Mouse (Mus musculus): ENCODE results near the gene Ppp1r13b. TPM values are rescaled to one million over a fixed set of nuclear protein-coding genes. Genes with fewer than 3 reads are reported as not detected.

Ppp1r13b gene
- 25.8 and 34.7 TPM in 2 replicates for total RNA-seq (2017)

DNA sequence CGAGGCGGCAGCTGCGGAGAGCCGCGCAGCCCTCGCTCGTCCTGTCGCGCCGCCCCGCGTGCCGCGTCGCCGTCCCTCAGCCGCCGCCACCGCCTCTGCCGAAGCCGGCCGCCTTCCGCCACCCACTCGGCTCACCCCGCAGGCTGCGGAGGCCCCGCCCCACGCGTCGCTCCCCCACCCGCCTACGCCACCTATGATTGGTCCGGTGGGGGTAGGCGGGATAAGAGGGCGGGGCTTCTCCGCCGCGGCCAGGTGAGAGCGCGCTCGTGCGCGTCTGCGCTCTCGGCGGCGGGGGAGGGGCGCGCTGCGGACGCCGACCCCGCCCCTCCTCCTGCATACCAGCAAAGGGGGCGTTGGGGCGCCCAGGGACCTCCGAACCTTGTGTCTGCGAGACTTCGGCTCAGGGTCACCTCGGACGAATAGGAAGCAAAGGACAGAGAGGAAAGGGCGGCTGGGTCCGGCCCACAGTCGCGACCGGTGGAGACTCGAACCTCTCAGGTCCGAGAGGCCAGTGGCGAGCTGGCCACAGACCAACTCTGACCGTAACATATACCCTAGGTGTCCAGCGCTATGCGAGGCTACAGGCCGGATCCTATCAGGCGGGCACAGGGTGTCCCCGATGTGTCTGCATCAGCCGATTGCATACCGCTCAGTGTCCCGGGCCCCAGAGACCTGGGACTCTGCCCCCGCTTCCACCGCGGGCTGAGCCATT is at the start of gene Ppp1r13b:
TSS of gene Ppp1r13b (minus strand) at position 141 of the 712 bp plus-strand sequence.
- peak; percentile 86 to 92 for ATAC-seq (replicated peaks in 1 of 2; ENCODE audit: insufficient read depth in 1 of 2, low FRiP score in 2 of 2, low TSS enrichment in 1 of 2, low read depth in 1 of 2, poor library complexity in 2 of 2, severe bottlenecking in 2 of 2)

GRCm38 (mm10) chr12:111956173-111956572 is 48.3 kb upstream of the Ppp1r13b start:
- no peak for ATAC-seq (replicated peaks in 1 of 2; ENCODE audit: insufficient read depth in 1 of 2, low FRiP score in 2 of 2, low TSS enrichment in 1 of 2, low read depth in 1 of 2, poor library complexity in 2 of 2, severe bottlenecking in 2 of 2)

DNA sequence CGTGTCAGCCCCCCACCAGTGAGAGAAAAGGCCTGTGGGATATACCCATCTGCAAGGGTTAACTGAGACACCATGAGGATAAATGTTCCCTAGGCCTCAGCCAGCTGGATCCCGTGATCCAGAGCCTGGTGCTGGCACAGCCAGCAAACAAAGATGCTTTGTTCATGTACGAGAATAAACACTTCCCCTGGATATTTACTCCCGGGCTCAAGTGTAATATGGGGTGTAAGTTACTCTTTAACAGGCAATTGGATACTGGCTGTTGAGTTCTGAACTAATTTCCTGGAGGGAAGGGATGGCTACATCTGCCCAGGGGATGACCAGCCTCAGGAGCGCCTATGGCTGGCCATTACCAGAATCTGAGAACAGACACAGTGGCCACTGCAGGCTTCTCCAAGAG is 43.8 kb upstream of the Ppp1r13b start:
- no peak for ATAC-seq (replicated peaks in 1 of 2; ENCODE audit: insufficient read depth in 1 of 2, low FRiP score in 2 of 2, low TSS enrichment in 1 of 2, low read depth in 1 of 2, poor library complexity in 2 of 2, severe bottlenecking in 2 of 2)

DNA sequence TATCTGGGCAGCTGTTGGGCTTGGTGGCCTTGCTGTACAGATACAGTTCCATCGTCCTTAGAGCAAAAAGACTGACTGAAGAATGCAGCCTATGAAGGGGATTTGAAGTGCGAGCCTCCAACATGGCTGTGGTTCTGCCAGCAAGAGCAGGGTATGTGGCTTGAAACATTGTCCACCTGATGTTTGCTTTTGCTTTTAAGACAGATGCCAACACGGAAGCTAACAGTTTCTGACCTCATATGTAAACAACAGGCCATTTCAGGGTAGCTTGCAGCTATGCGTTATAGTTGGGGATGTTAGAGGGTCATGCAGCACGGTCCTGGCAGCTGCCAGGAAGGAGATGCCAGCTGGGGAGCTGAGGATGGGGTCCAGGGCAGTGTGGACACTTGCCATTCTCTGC is 42.6 kb upstream of the Ppp1r13b start:
- no peak for ATAC-seq (replicated peaks in 1 of 2; ENCODE audit: insufficient read depth in 1 of 2, low FRiP score in 2 of 2, low TSS enrichment in 1 of 2, low read depth in 1 of 2, poor library complexity in 2 of 2, severe bottlenecking in 2 of 2)

GRCm38 (mm10) chr12:111946716-111947115 is 38.8 kb upstream of the Ppp1r13b start:
- peak; percentile 47 to 60 for ATAC-seq (replicated peaks in 1 of 2; ENCODE audit: insufficient read depth in 1 of 2, low FRiP score in 2 of 2, low TSS enrichment in 1 of 2, low read depth in 1 of 2, poor library complexity in 2 of 2, severe bottlenecking in 2 of 2)

DNA sequence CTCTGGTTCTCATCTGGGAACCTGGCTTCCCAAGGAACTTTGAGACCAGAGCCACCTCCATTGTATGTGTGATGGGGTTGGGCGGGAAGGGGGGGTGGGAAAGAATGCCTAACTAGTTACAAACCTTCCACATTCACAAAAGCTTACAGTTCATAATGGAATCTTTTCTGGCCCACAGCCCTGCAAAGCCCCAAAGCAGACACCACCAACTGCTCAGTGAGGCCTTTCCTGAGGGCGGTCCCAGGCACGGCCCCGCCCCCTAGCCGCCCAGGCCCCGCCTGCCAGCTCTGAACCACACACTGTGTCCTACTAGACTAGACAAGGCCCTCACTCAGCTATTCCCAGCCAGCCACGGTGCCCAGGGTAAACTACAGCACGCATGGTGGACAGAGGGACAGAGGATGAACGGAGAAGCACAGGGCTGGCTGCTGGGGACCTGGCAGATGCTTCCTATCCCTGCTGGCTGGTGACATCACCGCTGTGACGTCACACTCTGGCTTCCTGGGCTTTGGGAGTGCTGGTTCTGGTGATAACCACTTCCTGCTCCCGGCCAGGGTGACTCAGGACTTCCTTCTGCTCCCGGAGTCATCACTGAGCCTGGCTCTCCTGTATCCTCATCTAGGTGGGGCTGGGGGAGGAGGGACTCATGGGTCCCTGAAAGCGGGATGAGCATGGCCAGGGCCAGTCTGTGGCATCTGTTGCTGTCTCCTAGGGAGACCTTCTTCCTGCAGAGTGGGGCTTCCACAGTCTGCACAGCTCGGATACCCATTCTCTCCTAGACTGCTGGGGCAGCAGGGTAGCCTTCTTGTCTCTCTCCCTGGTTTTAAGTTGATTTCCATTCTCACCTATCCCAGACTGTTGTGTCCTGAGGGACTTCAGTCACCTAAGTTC is 38.1 kb upstream of the Ppp1r13b start:
- ATAC-seq (replicated peaks in 1 of 2; ENCODE audit: insufficient read depth in 1 of 2, low FRiP score in 2 of 2, low TSS enrichment in 1 of 2, low read depth in 1 of 2, poor library complexity in 2 of 2, severe bottlenecking in 2 of 2): peak; percentile 43 to 57

DNA sequence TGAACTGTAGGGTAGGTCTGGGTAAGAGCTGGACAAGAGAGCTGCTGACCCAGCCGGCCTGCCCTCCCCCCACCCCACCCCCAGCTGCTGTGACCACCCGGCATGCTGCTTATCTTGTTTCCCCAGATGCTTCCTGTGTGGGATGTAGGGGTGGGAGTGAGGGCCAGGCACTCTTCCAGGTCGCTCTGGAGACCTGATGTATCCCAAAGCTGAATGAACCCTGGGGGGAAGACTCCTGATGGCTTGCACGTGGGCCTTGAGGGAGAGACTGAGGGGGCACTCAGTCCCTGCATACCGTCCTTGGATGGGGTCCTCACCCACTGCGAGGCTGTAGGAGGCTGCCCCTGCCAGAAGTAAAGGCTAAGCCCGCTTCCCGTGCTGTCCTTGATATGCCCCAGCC is 37.2 kb upstream of the Ppp1r13b start:
- peak; percentile 0 to 11; a peak in 2 of 4 replicates for ATAC-seq (replicated peaks in 1 of 2; ENCODE audit: insufficient read depth in 1 of 2, low FRiP score in 2 of 2, low TSS enrichment in 1 of 2, low read depth in 1 of 2, poor library complexity in 2 of 2, severe bottlenecking in 2 of 2)

DNA sequence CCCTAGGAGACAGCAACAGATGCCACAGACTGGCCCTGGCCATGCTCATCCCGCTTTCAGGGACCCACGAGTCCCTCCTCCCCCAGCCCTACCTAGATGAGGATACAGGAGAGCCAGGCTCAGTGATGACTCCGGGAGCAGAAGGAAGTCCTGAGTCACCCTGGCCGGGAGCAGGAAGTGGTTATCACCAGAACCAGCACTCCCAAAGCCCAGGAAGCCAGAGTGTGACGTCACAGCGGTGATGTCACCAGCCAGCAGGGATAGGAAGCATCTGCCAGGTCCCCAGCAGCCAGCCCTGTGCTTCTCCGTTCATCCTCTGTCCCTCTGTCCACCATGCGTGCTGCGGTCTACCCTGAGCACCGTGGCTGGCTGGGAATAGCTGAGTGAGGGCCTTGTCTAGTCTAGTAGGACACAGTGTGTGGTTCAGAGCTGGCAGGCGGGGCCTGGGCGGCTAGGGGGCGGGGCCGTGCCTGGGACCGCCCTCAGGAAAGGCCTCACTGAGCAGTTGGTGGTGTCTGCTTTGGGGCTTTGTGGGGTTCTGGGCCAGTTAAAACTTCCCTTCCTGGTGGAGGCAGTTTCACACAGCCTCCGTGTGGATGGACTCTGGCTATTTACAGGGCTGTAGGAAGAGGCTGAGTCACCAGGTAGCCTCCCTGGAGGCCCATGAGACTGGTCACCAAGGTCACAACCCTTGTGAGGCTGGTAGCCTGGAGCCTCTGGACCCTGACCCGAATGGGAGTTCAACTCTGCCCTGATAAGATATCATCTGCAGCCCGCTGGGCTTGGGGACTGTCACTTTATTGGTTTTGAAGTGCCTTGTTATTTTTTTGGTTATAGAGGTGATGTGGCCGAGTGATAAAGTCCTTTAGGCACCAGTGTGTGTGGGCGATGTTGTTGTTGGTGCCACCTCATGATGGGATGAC is 36.4 kb upstream of the Ppp1r13b start:
- peak; percentile 57 to 70 for ATAC-seq (replicated peaks in 1 of 2; ENCODE audit: insufficient read depth in 1 of 2, low FRiP score in 2 of 2, low TSS enrichment in 1 of 2, low read depth in 1 of 2, poor library complexity in 2 of 2, severe bottlenecking in 2 of 2)

GRCm38 (mm10) chr12:111943421-111944064 is 35.6 kb upstream of the Ppp1r13b start:
- no peak; a peak in 1 of 4 replicates for ATAC-seq (replicated peaks in 1 of 2; ENCODE audit: insufficient read depth in 1 of 2, low FRiP score in 2 of 2, low TSS enrichment in 1 of 2, low read depth in 1 of 2, poor library complexity in 2 of 2, severe bottlenecking in 2 of 2)

- no peak for ATAC-seq (replicated peaks in 1 of 2; ENCODE audit: insufficient read depth in 1 of 2, low FRiP score in 2 of 2, low TSS enrichment in 1 of 2, low read depth in 1 of 2, poor library complexity in 2 of 2, severe bottlenecking in 2 of 2)
These were observed 30.8 kb upstream of the Ppp1r13b start for GRCm38 (mm10) chr12:111938623-111939177.

DNA sequence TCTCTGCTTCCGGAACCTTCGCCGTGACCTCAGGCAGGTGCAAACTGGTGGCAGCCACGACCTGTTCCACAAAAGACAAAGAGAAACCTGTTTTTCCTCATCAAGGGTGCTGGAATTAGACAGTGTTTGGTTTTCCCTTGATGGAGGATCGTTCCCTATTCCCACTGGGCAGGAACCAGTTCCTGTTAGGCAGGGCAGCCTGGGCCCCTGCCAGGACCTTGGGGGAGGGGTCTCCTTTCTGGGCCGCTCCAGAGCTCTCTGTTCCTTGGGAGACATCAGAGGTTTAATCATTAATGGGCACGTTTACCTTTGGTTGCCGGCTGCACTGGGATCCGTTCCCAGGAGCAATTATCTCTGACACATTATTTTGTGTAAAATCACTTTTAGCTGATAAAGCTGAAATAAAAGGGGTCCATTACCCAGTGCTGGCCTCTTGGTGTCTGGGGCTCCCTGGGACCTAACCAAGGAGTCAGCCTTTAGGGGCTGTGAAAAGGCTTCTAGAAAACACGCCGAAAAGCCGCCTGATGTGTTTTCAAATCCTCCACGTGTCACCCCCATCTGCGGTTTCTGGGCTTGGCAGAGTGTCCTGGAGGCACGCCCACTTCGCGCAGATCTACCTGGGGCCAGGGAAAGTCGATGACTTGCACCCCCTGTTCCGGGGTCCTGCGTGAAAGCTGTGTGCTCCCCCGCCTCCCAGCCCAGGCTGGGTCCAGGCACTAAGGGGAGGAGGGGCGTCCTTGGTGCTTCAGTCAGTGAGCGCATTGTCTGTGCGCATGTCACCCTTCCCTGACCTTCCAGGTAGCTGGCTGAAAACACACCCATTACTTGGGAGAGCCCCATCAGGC is 29.0 kb upstream of the Ppp1r13b start:
- ATAC-seq (replicated peaks in 1 of 2; ENCODE audit: insufficient read depth in 1 of 2, low FRiP score in 2 of 2, low TSS enrichment in 1 of 2, low read depth in 1 of 2, poor library complexity in 2 of 2, severe bottlenecking in 2 of 2): no peak

- ATAC-seq (replicated peaks in 1 of 2; ENCODE audit: insufficient read depth in 1 of 2, low FRiP score in 2 of 2, low TSS enrichment in 1 of 2, low read depth in 1 of 2, poor library complexity in 2 of 2, severe bottlenecking in 2 of 2): no peak
These were observed 26.1 kb upstream of the Ppp1r13b start for GRCm38 (mm10) chr12:111933971-111934370.

GRCm38 (mm10) chr12:111933032-111933704 is 25.3 kb upstream of the Ppp1r13b start:
- ATAC-seq (replicated peaks in 1 of 2; ENCODE audit: insufficient read depth in 1 of 2, low FRiP score in 2 of 2, low TSS enrichment in 1 of 2, low read depth in 1 of 2, poor library complexity in 2 of 2, severe bottlenecking in 2 of 2): peak in 1 of 2 experiments; percentile 54; a peak in 2 of 4 replicates

DNA sequence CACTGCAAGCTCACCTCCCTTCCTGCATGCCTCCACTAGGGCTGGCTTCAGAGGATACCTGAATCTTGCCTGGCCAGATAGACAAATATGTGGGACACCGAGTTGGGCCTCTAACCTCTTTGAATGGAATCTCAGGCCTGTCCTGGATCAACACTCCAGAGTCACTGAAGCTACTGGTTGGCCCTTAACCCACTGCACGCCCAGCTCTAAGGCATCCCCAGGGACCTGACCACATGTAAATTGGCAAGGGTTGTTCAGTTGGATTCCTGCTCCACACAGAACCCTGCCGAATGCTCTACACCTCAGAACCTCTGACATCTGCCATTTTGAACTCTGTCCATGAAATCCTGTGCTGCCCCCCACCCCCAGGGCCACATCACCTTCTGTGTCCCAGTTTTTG is 24.6 kb upstream of the Ppp1r13b start:
- no peak for ATAC-seq (replicated peaks in 1 of 2; ENCODE audit: insufficient read depth in 1 of 2, low FRiP score in 2 of 2, low TSS enrichment in 1 of 2, low read depth in 1 of 2, poor library complexity in 2 of 2, severe bottlenecking in 2 of 2)

DNA sequence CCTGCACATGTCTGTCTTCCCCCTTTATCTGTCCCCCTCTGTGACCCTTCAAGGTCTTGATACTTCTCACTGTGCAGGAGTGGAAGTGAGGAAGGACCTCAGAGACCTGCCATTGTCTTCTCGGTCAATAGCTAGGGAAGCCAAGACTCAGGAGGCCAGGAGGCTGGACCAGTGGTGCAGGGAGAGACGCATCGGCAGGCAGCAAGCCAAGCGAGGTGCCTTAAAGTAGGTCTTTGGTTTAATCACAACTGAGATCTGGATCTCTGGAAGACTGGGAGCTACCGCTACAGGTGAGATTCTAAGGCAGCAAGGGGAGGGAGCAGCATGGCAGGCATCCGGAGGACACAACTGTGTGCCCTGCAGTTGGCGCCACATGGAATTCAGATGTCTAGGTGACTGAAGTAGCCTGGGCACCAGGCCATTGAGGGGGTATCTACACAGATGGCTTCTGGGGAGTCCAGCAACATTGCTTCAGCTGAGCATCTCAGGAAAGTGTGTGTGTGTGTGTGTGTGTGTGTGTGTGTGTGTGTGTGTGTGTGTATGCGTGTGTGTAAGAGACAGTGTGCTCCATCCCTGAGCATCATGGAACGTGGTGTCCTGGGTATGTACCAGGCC is 23.6 kb upstream of the Ppp1r13b start:
- no peak for ATAC-seq (replicated peaks in 1 of 2; ENCODE audit: insufficient read depth in 1 of 2, low FRiP score in 2 of 2, low TSS enrichment in 1 of 2, low read depth in 1 of 2, poor library complexity in 2 of 2, severe bottlenecking in 2 of 2)
